Mouse (Mus musculus) lung, embryonic 15.5 days (tissue): ENCODE measurements around the gene Iqgap1. TPM values are rescaled to one million over a fixed set of nuclear protein-coding genes. Genes with fewer than 3 reads are reported as not detected.

Experiments
- ATAC-seq: fragments of 200-750 bp; cut with Nextera tagmentation; 2 replicates; pipeline ENCODE4 v1.8.0; 2017; ENCODE audit warnings: moderate number of reproducible peaks, borderline replicate concordance; ENCODE audit not compliant: low FRiP score, low TSS enrichment; ENCODE audit errors: extremely low read depth
- H3K27ac ChIP-seq: fragments of 300-500 bp; sonication (generic); 2 replicates; pipeline ENCODE4 v1.5.1; 2015; ENCODE audit warnings: moderate library complexity, mild to moderate bottlenecking, inconsistent platforms
- H3K27me3 ChIP-seq: fragments of 300-500 bp; sonication (generic); 2 replicates; pipeline ENCODE4 v1.6.1; 2015; ENCODE audit warnings: inconsistent platforms
- H3K36me3 ChIP-seq: fragments of 300-500 bp; sonication (generic); 2 replicates; pipeline ENCODE4 v1.6.1; 2015; ENCODE audit warnings: inconsistent platforms
- H3K4me1 ChIP-seq: fragments of 300-500 bp; sonication (generic); 2 replicates; pipeline ENCODE4 v1.6.1; 2015; ENCODE audit warnings: inconsistent platforms
- H3K4me2 ChIP-seq: fragments of 300-500 bp; sonication (generic); 2 replicates; pipeline ENCODE4 v1.6.1; 2015; ENCODE audit warnings: inconsistent platforms, mild to moderate bottlenecking, moderate library complexity
- H3K4me3 ChIP-seq: fragments of 300-500 bp; sonication (generic); 2 replicates; pipeline ENCODE4 v1.5.1; 2015; ENCODE audit warnings: mild to moderate bottlenecking, inconsistent platforms
- H3K9ac ChIP-seq: fragments of 300-500 bp; sonication (generic); 2 replicates; pipeline ENCODE4 v1.6.1; 2015; ENCODE audit warnings: inconsistent platforms
- H3K9me3 ChIP-seq: fragments of 300-500 bp; sonication (generic); 2 replicates; pipeline ENCODE4 v1.6.1; 2016; ENCODE audit warnings: inconsistent platforms
- WGBS: fragments of 180-500 bp; shearing (Covaris S2); methylation state at CpG from one replicate; pipeline ENCODE4 v1.1.7; 2015; 5-methylcytosine and 5-hydroxymethylcytosine counted together
- polyA plus RNA-seq: library from polyadenylated mRNA; unstranded; fragments of >200 nt; fragmentation: Nextera tagmentation; extraction: Ambion mirVana; gene quantifications from 2 replicates; pipeline ENCODE4 v1.2.1, GENCODE M21; 2015

Gene Iqgap1
- polyA plus RNA-seq, 1 experiment from 2014 or later, result 115 TPM

DNA sequence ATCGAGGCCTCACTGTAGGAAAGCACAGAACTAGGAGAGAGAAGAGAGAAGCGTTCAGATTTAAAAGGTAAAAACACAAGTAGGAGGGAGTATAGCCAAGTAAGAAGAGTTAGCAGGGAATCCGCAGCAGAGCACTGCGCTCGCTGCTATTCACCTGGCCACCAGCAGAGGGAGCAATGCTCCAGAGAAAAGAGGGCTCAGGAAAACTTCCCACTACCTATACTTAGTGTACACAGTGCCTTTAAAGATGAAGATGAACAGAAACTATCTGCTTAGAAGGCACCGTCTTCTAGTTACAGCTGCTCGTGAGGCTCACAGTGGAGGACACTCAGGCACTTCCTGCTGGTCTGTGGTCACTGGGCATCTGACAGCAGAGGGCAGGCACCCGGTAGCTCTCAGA, 96.1 kb downstream of the Iqgap1 start:
- Histone ChIP-seq H3K4me2 (no peak overlapping the region), H3K27me3 (no peaks in the 10 kb centered on the region), H3K4me1 (no peaks in the 10 kb centered on the region), H3K9me3 (no peaks in the 10 kb centered on the region), H3K36me3 (peaks cover 86% of the 10 kb centered on the region), H3K4me3 (no peak overlapping the region), H3K27ac (no peak overlapping the region), H3K9ac (no peak overlapping the region)
- ATAC-seq, result no peak
- WGBS, result 17% methylated on average over 8 of the region's 8 CpGs

DNA sequence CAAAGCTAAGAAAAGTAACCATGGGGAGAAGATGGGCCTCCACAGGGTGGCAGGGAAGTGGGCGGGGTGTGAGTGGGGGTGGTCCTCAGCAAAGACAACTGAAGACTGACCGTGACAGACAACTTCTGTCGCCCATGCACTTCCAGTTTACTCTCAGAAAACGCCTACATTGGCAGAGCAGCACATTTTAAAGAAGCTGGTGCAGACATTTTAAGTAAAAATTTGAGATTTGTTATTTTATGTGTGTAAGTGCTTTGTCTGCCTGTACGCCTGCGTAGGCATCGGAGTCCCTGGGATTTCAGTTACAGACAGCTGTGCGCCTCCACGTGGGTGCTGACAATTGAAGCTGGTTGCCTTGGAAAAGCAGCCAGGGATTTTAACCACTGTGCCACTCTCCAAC, 104.7 kb downstream of the Iqgap1 start:
- H3K4me3 ChIP-seq, result no peak overlapping the region
- no peak overlapping the region for H3K4me2 ChIP-seq
- no peak overlapping the region for H3K27ac ChIP-seq
- H3K36me3 ChIP-seq, result peaks cover 92% of the 10 kb centered on the region
- no peaks in the 10 kb centered on the region for H3K4me1 ChIP-seq
- H3K27me3 ChIP-seq, result no peaks in the 10 kb centered on the region
- ATAC-seq, result no peak
- H3K9me3 ChIP-seq, result no peaks in the 10 kb centered on the region
- 48% methylated on average over 9 of the region's 9 CpGs for WGBS
- no peak overlapping the region for H3K9ac ChIP-seq

DNA sequence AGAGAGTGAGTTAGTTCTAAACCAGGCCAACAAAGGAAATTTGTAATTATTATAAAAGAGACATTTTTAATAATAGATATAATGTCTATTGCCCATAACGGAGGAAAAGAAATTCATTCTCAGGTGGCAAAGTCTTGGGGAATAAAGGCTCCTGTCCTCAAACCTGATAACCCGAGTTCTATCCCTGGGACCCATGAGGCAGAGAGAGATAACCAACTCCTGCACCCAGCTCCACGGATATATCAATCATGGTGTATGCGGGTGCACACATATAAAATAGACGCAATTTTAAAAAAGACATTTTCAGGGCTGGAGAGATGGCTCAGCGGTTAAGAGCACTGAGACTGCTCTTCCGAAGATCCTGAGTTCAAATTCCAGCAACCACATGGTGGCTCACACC, 106.2 kb downstream of the Iqgap1 start:
- Histone ChIP-seq H3K4me3 (no peak overlapping the region), H3K27me3 (no peaks in the 10 kb centered on the region), H3K4me1 (no peaks in the 10 kb centered on the region), H3K27ac (no peak overlapping the region), H3K9me3 (no peaks in the 10 kb centered on the region), H3K4me2 (no peak overlapping the region), H3K36me3 (peaks cover 91% of the 10 kb centered on the region), H3K9ac (no peak overlapping the region)
- no peak for ATAC-seq
- WGBS, result 95% methylated on average over 7 of the region's 7 CpGs

DNA sequence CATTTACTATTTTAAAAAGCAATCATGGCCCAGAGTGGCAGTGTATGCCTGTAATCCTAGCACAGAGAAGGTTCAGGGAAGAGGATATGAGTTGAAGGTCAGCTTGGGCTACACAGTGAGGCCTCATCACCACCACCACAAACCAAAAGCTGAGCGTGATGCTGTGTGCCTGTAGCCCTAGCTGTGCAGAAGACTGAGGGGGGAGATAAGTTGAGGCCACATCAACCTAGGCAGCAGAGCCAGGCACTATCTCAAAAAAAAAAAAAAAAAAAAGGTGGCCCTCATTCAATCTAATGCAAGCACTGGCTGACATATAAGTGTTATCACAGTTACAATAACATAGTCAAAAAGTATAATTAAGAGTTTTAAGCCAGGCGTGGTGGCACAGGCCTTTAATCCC, 106.7 kb downstream of the Iqgap1 start:
- Histone ChIP-seq H3K27ac (no peak overlapping the region), H3K36me3 (peaks cover 87% of the 10 kb centered on the region), H3K9me3 (no peaks in the 10 kb centered on the region), H3K9ac (no peak overlapping the region), H3K4me1 (no peaks in the 10 kb centered on the region), H3K4me2 (no peak overlapping the region), H3K27me3 (no peaks in the 10 kb centered on the region), H3K4me3 (no peak overlapping the region)
- 94% methylated on average over 2 of the region's 2 CpGs for WGBS
- ATAC-seq, result no peak

DNA sequence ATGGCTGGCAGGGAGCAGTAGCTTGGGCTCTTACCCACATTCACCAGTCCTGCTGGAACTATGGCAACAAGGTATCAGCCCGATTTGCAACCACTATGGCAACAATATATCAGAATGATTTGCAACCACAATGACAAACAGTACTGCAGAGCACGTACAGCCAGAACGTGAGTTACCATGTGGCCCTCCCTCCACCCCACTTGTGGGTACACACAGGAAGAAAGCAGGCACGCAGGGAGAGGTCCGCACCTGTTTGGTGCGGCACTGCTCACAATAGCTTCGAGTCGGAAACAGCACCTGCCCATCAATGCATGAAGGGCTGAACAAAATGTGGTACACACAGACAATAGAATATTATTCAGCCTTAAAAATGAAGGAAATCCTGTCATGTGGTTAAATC, 107.3 kb downstream of the Iqgap1 start:
- WGBS, result 91% methylated on average over 8 of the region's 8 CpGs
- Histone ChIP-seq H3K9me3 (no peaks in the 10 kb centered on the region), H3K4me3 (no peak overlapping the region), H3K27ac (no peak overlapping the region), H3K27me3 (no peaks in the 10 kb centered on the region), H3K9ac (no peak overlapping the region), H3K36me3 (peaks cover 87% of the 10 kb centered on the region), H3K4me2 (no peak overlapping the region), H3K4me1 (no peaks in the 10 kb centered on the region)
- ATAC-seq, result no peak

DNA sequence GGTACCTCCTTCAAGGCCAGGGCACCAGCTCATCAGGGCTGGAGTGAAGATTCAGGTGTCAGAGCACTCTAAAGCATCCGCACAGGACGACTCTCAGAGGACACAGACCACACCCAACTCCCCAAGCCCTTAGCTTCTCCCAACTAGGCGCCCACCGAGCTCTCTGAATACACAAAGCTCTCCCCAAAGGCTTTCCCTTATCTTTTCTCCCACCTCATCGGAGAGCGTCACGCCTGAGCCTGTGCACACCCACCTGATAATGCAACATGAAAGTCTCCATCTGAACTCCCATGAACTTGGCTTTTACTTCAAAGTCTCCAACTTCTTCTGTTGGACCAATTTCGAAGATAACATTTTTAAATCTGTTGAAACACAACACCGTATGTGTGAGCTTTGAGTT, 109.0 kb downstream of the Iqgap1 start:
- no peaks in the 10 kb centered on the region for H3K9me3 ChIP-seq
- no peak overlapping the region for H3K4me2 ChIP-seq
- WGBS, result 71% methylated on average over 9 of the region's 9 CpGs
- no peaks in the 10 kb centered on the region for H3K4me1 ChIP-seq
- H3K4me3 ChIP-seq, result no peak overlapping the region
- peaks cover 86% of the 10 kb centered on the region for H3K36me3 ChIP-seq
- no peak overlapping the region for H3K9ac ChIP-seq
- ATAC-seq, result no peak
- no peak overlapping the region for H3K27ac ChIP-seq
- no peaks in the 10 kb centered on the region for H3K27me3 ChIP-seq

DNA sequence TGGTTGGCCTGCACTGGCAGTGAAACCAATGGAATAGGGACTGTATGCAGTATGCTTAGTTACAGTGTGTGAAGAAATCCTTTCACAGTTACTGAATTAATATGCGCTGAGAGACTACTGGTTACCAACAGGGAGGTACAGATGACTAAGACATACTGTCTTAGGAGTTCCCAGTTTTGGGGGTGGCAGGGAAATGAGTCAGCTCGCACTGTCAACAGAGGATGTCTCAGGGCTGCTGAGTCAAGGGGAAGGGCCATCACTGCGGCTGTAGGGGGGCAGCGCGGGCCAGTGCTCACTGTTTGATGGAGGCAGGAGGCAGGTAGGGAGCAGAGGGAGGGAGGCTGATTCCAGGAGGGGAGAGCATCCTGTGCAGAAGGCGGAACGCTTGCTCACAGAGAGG, 110.5 kb downstream of the Iqgap1 start:
- no peak overlapping the region for H3K27ac ChIP-seq
- ATAC-seq, result no peak
- H3K4me2 ChIP-seq, result no peak overlapping the region
- H3K36me3 ChIP-seq, result peaks cover 75% of the 10 kb centered on the region
- H3K9ac ChIP-seq, result no peak overlapping the region
- H3K4me1 ChIP-seq, result no peaks in the 10 kb centered on the region
- WGBS, result 95% methylated on average over 7 of the region's 7 CpGs
- H3K9me3 ChIP-seq, result no peaks in the 10 kb centered on the region
- no peaks in the 10 kb centered on the region for H3K27me3 ChIP-seq
- H3K4me3 ChIP-seq, result no peak overlapping the region

DNA sequence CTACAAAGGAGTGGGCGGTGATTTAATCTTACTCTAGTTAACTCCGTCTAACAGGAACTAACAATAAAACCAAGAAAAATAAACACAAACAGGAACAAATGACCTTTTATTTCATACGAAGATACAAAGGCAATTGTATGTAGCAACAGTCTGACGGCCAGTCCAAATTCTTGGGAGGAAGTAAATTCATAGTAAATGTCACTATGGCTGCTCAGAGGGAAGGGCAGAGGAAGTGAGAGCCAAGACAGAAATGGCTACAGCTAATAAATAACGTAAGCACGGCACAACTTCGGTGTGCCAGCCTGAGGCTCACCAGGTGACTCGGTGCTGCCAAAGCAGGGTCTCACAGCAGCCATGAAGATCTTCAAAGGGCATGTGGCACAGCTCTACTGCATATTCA, 114.3 kb downstream of the Iqgap1 start:
- H3K27ac ChIP-seq, result no peak overlapping the region
- no peak for ATAC-seq
- H3K36me3 ChIP-seq, result peaks cover 43% of the 10 kb centered on the region
- H3K9ac ChIP-seq, result no peak overlapping the region
- H3K27me3 ChIP-seq, result no peaks in the 10 kb centered on the region
- no peak overlapping the region for H3K4me3 ChIP-seq
- H3K4me2 ChIP-seq, result no peak overlapping the region
- H3K9me3 ChIP-seq, result no peaks in the 10 kb centered on the region
- no peaks in the 10 kb centered on the region for H3K4me1 ChIP-seq
- WGBS, result 54% methylated on average over 8 of the region's 8 CpGs

DNA sequence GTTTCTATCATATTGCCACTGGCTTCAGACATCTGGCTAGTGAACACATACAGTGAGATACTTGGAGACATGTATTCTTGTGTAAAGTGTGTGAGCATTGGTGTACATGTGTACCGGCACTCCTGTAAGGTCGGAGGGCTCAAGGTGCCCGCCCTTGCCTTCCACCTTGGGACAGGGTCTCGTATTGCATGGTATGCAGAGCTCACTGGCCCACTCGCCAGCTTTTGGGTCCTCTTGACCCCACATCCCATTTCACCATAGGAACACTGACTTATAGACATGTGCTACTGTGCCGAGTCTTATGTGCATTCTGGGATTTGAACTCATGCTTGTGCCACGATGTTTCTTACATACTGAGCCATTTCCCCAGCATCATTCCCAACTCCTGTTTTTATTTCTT, 115.4 kb downstream of the Iqgap1 start:
- Histone ChIP-seq H3K27me3 (no peaks in the 10 kb centered on the region), H3K4me3 (no peak overlapping the region), H3K4me1 (no peaks in the 10 kb centered on the region), H3K9ac (no peak overlapping the region), H3K4me2 (no peak overlapping the region), H3K36me3 (peaks cover 32% of the 10 kb centered on the region), H3K27ac (no peak overlapping the region), H3K9me3 (no peaks in the 10 kb centered on the region)
- WGBS, result 88% methylated on average over 7 of the region's 7 CpGs
- ATAC-seq, result no peak

DNA sequence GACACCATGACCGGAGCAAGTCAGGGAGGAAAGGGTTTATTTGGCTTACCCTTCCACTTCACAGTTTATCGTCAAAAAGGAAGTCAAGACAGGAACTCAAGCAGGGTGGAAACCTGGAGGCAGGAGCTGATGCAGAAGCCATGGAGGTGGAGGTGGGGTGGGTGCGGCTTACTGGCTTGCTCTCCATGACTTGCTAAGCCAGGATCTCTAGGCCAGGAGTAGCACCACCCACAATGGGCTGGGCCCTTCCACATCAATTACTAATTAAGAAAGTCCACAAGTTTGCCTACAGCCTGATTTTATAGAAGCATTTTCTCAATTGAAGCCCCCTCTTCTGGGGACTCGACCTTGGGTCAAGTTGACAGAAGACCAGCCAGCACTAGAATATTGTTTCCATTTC, 121.7 kb downstream of the Iqgap1 start:
- H3K4me2 ChIP-seq, result no peak overlapping the region
- H3K9me3 ChIP-seq, result no peaks in the 10 kb centered on the region
- H3K36me3 ChIP-seq, result no peaks in the 10 kb centered on the region
- ATAC-seq, result no peak
- no peak overlapping the region for H3K27ac ChIP-seq
- no peaks in the 10 kb centered on the region for H3K4me1 ChIP-seq
- H3K4me3 ChIP-seq, result no peak overlapping the region
- no peak overlapping the region for H3K9ac ChIP-seq
- no peaks in the 10 kb centered on the region for H3K27me3 ChIP-seq
- 71% methylated on average over 4 of the region's 4 CpGs for WGBS

DNA sequence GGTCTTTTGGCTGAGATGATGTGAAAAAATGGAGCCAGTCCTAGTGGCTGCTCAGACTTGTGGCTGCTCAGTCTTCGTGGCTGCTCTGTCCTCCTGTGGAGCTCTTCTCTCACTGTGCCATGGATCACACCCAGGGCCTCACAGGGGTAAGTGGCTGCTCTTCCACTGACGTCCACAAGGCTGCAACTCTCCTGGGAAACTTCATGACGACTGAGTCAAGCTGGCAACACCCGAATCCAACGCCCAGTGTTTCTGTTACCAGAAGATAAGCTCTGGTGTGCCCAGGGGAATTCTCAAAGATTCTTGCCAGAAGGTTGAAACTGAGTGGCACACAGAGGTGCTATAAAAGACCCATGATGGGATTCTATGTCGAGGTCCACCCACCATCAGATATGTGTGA, 123.3 kb downstream of the Iqgap1 start:
- no peak overlapping the region for H3K9ac ChIP-seq
- H3K4me2 ChIP-seq, result no peak overlapping the region
- no peak overlapping the region for H3K4me3 ChIP-seq
- WGBS, result 58% methylated on average over 6 of the region's 6 CpGs
- H3K27me3 ChIP-seq, result no peaks in the 10 kb centered on the region
- no peak for ATAC-seq
- H3K9me3 ChIP-seq, result no peaks in the 10 kb centered on the region
- H3K4me1 ChIP-seq, result no peaks in the 10 kb centered on the region
- H3K27ac ChIP-seq, result no peak overlapping the region
- no peaks in the 10 kb centered on the region for H3K36me3 ChIP-seq

DNA sequence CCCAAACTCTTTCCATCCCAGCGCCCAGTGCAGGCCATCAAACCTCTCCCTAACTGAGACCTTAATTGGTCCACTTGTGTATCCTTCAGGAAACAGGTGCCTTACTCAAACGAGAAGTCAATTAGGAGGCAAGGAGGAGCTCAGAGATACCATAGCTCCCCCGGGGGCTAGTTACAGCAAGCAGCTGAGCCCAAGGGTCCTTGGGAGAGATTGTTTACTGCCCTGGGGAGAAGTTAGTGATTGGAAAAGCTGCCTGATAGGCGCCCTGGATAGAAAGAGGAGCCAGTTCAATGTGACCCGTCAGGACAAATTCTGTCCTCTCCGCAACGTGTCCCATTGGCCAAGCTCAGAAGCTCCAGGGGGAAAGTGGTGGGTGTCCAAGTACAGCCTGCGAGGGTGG, 126.1 kb downstream of the Iqgap1 start:
- no peak for ATAC-seq
- Histone ChIP-seq H3K4me1 (no peaks in the 10 kb centered on the region), H3K9ac (no peak overlapping the region), H3K4me2 (no peak overlapping the region), H3K4me3 (no peak overlapping the region), H3K36me3 (no peaks in the 10 kb centered on the region), H3K27ac (no peak overlapping the region), H3K27me3 (no peaks in the 10 kb centered on the region), H3K9me3 (no peaks in the 10 kb centered on the region)
- whole genome bisulfite sequencing, result 57% methylated on average over 8 of the region's 8 CpGs

DNA sequence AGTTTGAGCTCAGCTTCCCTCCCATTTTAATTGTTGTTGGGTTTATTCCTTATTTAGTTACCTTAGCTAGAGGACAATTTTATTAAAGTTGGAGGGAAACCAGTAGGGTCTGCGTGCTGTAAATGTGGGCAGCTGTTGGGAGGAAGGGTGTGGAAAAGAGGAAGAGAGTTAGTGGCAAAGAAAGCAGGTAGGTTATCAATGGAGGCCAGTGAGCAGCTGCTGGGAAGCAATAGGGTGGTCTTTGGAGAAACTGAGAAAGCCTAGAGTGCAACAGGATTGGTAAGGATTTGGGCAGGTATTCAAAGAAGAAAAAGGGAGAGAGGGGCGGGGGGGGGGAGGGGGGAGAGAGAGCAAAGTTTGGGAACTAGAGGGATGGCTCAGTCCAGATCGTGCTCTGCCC, 126.8 kb downstream of the Iqgap1 start:
- H3K4me2 ChIP-seq, result no peak overlapping the region
- ATAC-seq, result no peak
- H3K27ac ChIP-seq, result no peak overlapping the region
- no peaks in the 10 kb centered on the region for H3K27me3 ChIP-seq
- H3K4me3 ChIP-seq, result no peak overlapping the region
- H3K4me1 ChIP-seq, result no peaks in the 10 kb centered on the region
- WGBS, result 64% methylated on average over 3 of the region's 3 CpGs
- no peaks in the 10 kb centered on the region for H3K36me3 ChIP-seq
- no peaks in the 10 kb centered on the region for H3K9me3 ChIP-seq
- H3K9ac ChIP-seq, result no peak overlapping the region
